In genomic region chr2:164947506-164947905, GRCm38 (mm10) we compare ENCODE assay signal across 19 mouse cellular contexts. TPM values are rescaled to one million over a fixed set of nuclear protein-coding genes. Genes with fewer than 3 reads are reported as not detected.
DNase-seq lines count a peak whose midpoint lies in the region; ATAC-seq and TF ChIP-seq lines count a peak whose summit lies in the region.
"Had no signal": no experiment of that assay in that cellular context is flagged by ENCODE, and none has a peak within 500 bp of the region (broad histone marks: within the 10 kb centered on the region; RNA-seq: fewer than 3 reads in every experiment).

No protein-coding gene starts in this region.

- no peaks in the 10 kb centered on the region for H3K9me3 ChIP-seq in liver, postnatal 0 days (ENCODE audit: low read length)
- no peaks in the 10 kb centered on the region for H3K9me3 ChIP-seq in liver, embryonic 11.5 days (ENCODE audit: control insufficient read depth, low read length)
- H3K9me3 ChIP-seq: heart, embryonic 10.5 days; hindbrain, embryonic 12.5 days had no signal

- no peak overlapping the region for H3K9ac ChIP-seq in liver, postnatal 0 days (replicated peaks)
- no peak overlapping the region for H3K9ac ChIP-seq in liver, embryonic 11.5 days (ENCODE audit: low read depth, low read length)
- H3K9ac ChIP-seq: hindbrain, embryonic 12.5 days had no signal

- no peak for ATAC-seq in liver, postnatal 0 days
- ATAC-seq in liver, embryonic 11.5 days (replicated peaks; ENCODE audit: low FRiP score), result no peak
- ATAC-seq: forebrain, embryonic 16.5 days; hindbrain, embryonic 16.5 days had no signal

- WGBS in liver, postnatal 0 days (ENCODE audit: insufficient replicate concordance), result 17% methylated on average over 4 of the region's 4 CpGs
- WGBS in liver, embryonic 11.5 days, result 24% methylated on average over 4 of the region's 4 CpGs

- intact Hi-C loops in left cerebral cortex, adult 2 months (cut with DNase I), result no loop called here

- H3K27ac ChIP-seq in liver, postnatal 0 days (ENCODE audit: low read depth), result no peak overlapping the region
- no peak overlapping the region for H3K27ac ChIP-seq in liver, embryonic 11.5 days (ENCODE audit: low read depth, low read length)
- no peak overlapping the region for H3K27ac ChIP-seq in left cerebral cortex, adult 2 months
- H3K27ac ChIP-seq: heart, embryonic 10.5 days; hindbrain, embryonic 12.5 days had no signal

- no peaks in the 10 kb centered on the region for H3K36me3 ChIP-seq in liver, postnatal 0 days (replicated peaks; ENCODE audit: insufficient read depth, low read length)
- no peaks in the 10 kb centered on the region for H3K36me3 ChIP-seq in liver, embryonic 11.5 days (ENCODE audit: control insufficient read depth, insufficient read depth, low read length)
- H3K36me3 ChIP-seq: heart, embryonic 10.5 days; hindbrain, embryonic 12.5 days had no signal

- peaks cover 3% of the 10 kb centered on the region; the same call in 1 of the 2 replicates for H3K4me1 ChIP-seq in liver, postnatal 0 days (ENCODE audit: insufficient read depth)
- 0 out of 2 replicates have a peak, but pooled peaks cover 5% of the 10 kb centered on the region for H3K4me1 ChIP-seq in liver, embryonic 11.5 days (replicated peaks; ENCODE audit: control insufficient read depth, insufficient read depth, low read length)

- no peak for TF ChIP-seq EP300 in liver, postnatal 0 days (IDR thresholded peaks at IDR 0.05; ENCODE audit: low read depth)

- H3K4me2 ChIP-seq in liver, postnatal 0 days (ENCODE audit: low read depth, low read length), result peak overlapping the region; percentile 38
- no peak overlapping the region for H3K4me2 ChIP-seq in liver, embryonic 11.5 days
- H3K4me2 ChIP-seq: hindbrain, embryonic 12.5 days had no signal

- DNase-seq in liver, postnatal 0 days, result no peak
- DNase-seq in liver, embryonic 11.5 days (ENCODE audit: low spot score), result no peak
- DNase-seq in 3T3-L1 (ENCODE audit: low read depth, low spot score), result peak; percentile 62
- DNase-seq in R1 (ENCODE audit: low read depth, low spot score), result peak; percentile 19
- peak; percentile 29 for DNase-seq in induced T-regulatory cell, adult 2 months (ENCODE audit: low read depth)
- DNase-seq in ovary, postnatal 36 days (ENCODE audit: low spot score), result no peak
- no peak for DNase-seq in left cerebral cortex, adult 2 months (ENCODE audit: extremely low spot score in 1 of 2, low spot score in 2 of 2)
- DNase-seq: adrenal gland, postnatal 10 days; cerebellum, adult 11-12 months; cerebellum, adult 9-10 months; cerebellum, postnatal 25 days; gastrocnemius, postnatal 10 days; heart, adult 18-20 months; heart, postnatal 10 days; heart, postnatal 4 days had no signal

- peaks cover 55% of the 10 kb centered on the region for H3K27me3 ChIP-seq in liver, postnatal 0 days (ENCODE audit: insufficient read depth, low read length)
- H3K27me3 ChIP-seq in liver, embryonic 11.5 days (replicated peaks; ENCODE audit: control insufficient read depth, insufficient read depth, low read length), result peaks cover 72% of the 10 kb centered on the region

- TF ChIP-seq CTCF in liver, postnatal 0 days (IDR thresholded peaks at IDR 0.05; ENCODE audit: low read depth), result no peak
- no peak for TF ChIP-seq CTCF in left cerebral cortex, adult 2 months (IDR thresholded peaks at IDR 0.05)

- peak overlapping the region; percentile 15; the same call in 1 of the 2 replicates for H3K4me3 ChIP-seq in liver, postnatal 0 days (ENCODE audit: low read depth, low read length)
- no peak overlapping the region for H3K4me3 ChIP-seq in liver, embryonic 11.5 days (ENCODE audit: low read depth, low read length)
- no peak overlapping the region for H3K4me3 ChIP-seq in left cerebral cortex, adult 2 months
- H3K4me3 ChIP-seq: heart, embryonic 10.5 days; hindbrain, embryonic 12.5 days had no signal

RNA-seq across cellular contexts. Expression of gene Mmp9, which starts 6.9 kb away (rescaled TPM):
- 15.8 and 17.2 TPM in 2 replicates for polyA plus RNA-seq in liver, postnatal 0 days (2015; fragmentation: Nextera tagmentation; extraction: Ambion mirVana)
- polyA plus RNA-seq in liver, embryonic 11.5 days (2014; fragmentation: Nextera tagmentation; extraction: Ambion mirVana), result 0.66 and 1.9 TPM in 2 replicates
- 1 to 10 TPM; 1.4 TPM for total RNA-seq in left cerebral cortex, adult 2 months (2021)

RNA-seq across cellular contexts. Expression of gene Slc12a5, which starts 13.1 kb away (rescaled TPM):
- polyA plus RNA-seq in liver, postnatal 0 days (2015; fragmentation: Nextera tagmentation; extraction: Ambion mirVana), result 0.39 and 0.60 TPM in 2 replicates
- 0.55 and 0.70 TPM in 2 replicates for polyA plus RNA-seq in liver, embryonic 11.5 days (2014; fragmentation: Nextera tagmentation; extraction: Ambion mirVana)
- total RNA-seq in left cerebral cortex, adult 2 months (2021), result 100 to 1,000 TPM; 575 to 581 TPM

RNA-seq across cellular contexts. Expression of gene Zfp335, which starts 35.9 kb away (rescaled TPM):
- 2.1 and 2.5 TPM in 2 replicates for polyA plus RNA-seq in liver, postnatal 0 days (2015; fragmentation: Nextera tagmentation; extraction: Ambion mirVana)
- 15.0 TPM in 2 replicates for polyA plus RNA-seq in liver, embryonic 11.5 days (2014; fragmentation: Nextera tagmentation; extraction: Ambion mirVana)
- 10 to 100 TPM; 27.2 to 28.0 TPM for total RNA-seq in left cerebral cortex, adult 2 months (2021)

Comparison
In these comparisons a context has a peak if more than half of its experiments do, and no peak if none do; other contexts are left out.
1. DNase-seq: peak in 3T3-L1 (single experiment), R1 (single experiment) and induced T-regulatory cell, adult 2 months (single experiment); none in liver, postnatal 0 days (single experiment), liver, embryonic 11.5 days (single experiment), ovary, postnatal 36 days (single experiment) and left cerebral cortex, adult 2 months (0 of 2).